ENCODE assay signal across 8 mouse cellular contexts in genomic region chr3:32509496-32510374, GRCm38 (mm10). TPM values are rescaled to one million over a fixed set of nuclear protein-coding genes. Genes with fewer than 3 reads are reported as not detected.
DNase-seq lines count a peak whose midpoint lies in the region; ATAC-seq and TF ChIP-seq lines count a peak whose summit lies in the region.

Gene Zfp639 (plus strand): TSS chr3:32510259.

- peak within 1 kb of the TSS; percentile 59 for H3K4me3 ChIP-seq in kidney, adult 2 months (ENCODE audit: insufficient read depth, low read depth, low read length)
- peak within 1 kb of the TSS; percentile 84 for H3K4me3 ChIP-seq in G1E (ENCODE audit: low read depth, low read length)
- H3K4me3 ChIP-seq in embryonic facial prominence, embryonic 15.5 days (replicated peaks), result peak within 1 kb of the TSS; percentile 93
- H3K4me3 ChIP-seq in heart, embryonic 16.5 days (ENCODE audit: low read length), result peak within 1 kb of the TSS; percentile 91
- H3K4me3 ChIP-seq in neural tube, embryonic 13.5 days, result peak within 1 kb of the TSS; percentile 93

- H3K27me3 ChIP-seq in kidney, adult 2 months (replicated peaks; ENCODE audit: control insufficient read depth, insufficient read depth, low read length), result no peaks in the 10 kb centered on the region
- H3K27me3 ChIP-seq in G1E (ENCODE audit: insufficient read depth, low read length), result peaks cover 11% of the 10 kb centered on the region
- no peaks in the 10 kb centered on the region for H3K27me3 ChIP-seq in embryonic facial prominence, embryonic 15.5 days
- no peaks in the 10 kb centered on the region for H3K27me3 ChIP-seq in heart, embryonic 16.5 days (ENCODE audit: control insufficient read depth, insufficient read depth, low read length)
- no peaks in the 10 kb centered on the region for H3K27me3 ChIP-seq in neural tube, embryonic 13.5 days

- no peaks in the 10 kb centered on the region for H3K36me3 ChIP-seq in kidney, adult 2 months (ENCODE audit: control insufficient read depth, insufficient read depth, low read length)
- peaks cover 18% of the 10 kb centered on the region for H3K36me3 ChIP-seq in G1E (replicated peaks)
- H3K36me3 ChIP-seq in embryonic facial prominence, embryonic 15.5 days, result peaks cover 2% of the 10 kb centered on the region; the same call in 1 of the 2 replicates
- H3K36me3 ChIP-seq in heart, embryonic 16.5 days (ENCODE audit: control insufficient read depth, insufficient read depth), result no peaks in the 10 kb centered on the region
- H3K36me3 ChIP-seq in neural tube, embryonic 13.5 days, result 0 out of 2 replicates have a peak, but pooled peaks cover 2% of the 10 kb centered on the region

- 0 out of 2 replicates have a peak, but pooled peaks have one; percentile 17 for ATAC-seq in G1E (ENCODE audit: extremely low read depth, insufficient number of reproducible peaks, low FRiP score, poor library complexity, severe bottlenecking)
- ATAC-seq in embryonic facial prominence, embryonic 15.5 days (ENCODE audit: insufficient number of reproducible peaks, low FRiP score, low TSS enrichment, low read depth), result no peak; the same call in 1 of the 2 replicates
- ATAC-seq in heart, embryonic 16.5 days (replicated peaks; ENCODE audit: extremely low read depth, insufficient read depth, low FRiP score), result peak; percentile 11
- peak; percentile 20; the same call in 1 of the 2 replicates for ATAC-seq in neural tube, embryonic 13.5 days (ENCODE audit: low read depth)

- H3K27ac ChIP-seq in kidney, adult 2 months (ENCODE audit: insufficient read depth, low read depth, low read length), result peak within 1 kb of the TSS; percentile 36
- peak within 1 kb of the TSS; percentile 88 for H3K27ac ChIP-seq in embryonic facial prominence, embryonic 15.5 days (replicated peaks)
- peak within 1 kb of the TSS; percentile 95 for H3K27ac ChIP-seq in heart, embryonic 16.5 days (ENCODE audit: low read length)
- peak within 1 kb of the TSS; percentile 87 for H3K27ac ChIP-seq in neural tube, embryonic 13.5 days (replicated peaks)

- 13% methylated on average over 24 of the region's 24 CpGs for WGBS in kidney, adult 2 months
- WGBS in embryonic facial prominence, embryonic 15.5 days, result 6% methylated on average over 24 of the region's 24 CpGs
- WGBS in heart, embryonic 16.5 days, result 7% methylated on average over 24 of the region's 24 CpGs
- WGBS in neural tube, embryonic 13.5 days, result 8% methylated on average over 24 of the region's 24 CpGs

- no peak for DNase-seq in kidney, adult 2 months
- DNase-seq in kidney, adult 18-20 months, result no peak
- DNase-seq in G1E (ENCODE audit: low spot score), result no peak
- no peak for DNase-seq in left cerebral cortex, postnatal 4 days
- DNase-seq in natural killer cell, adult 2 months (ENCODE audit: low spot score in 2 of 2), result no peak

- no peak for TF ChIP-seq POLR2A in kidney, adult 2 months (IDR thresholded peaks at IDR 0.05; ENCODE audit: low read depth, low read length)

- intact Hi-C loops in left cerebral cortex, postnatal 4 days (cut with DNase I), result loop anchor here (2.0 to 5.0 kb wide), 2 partner anchors 175 to 722 kb away; no protein-coding TSS in a partner anchor

- H3K9me3 ChIP-seq in G1E (replicated peaks), result no peaks in the 10 kb centered on the region
- no peaks in the 10 kb centered on the region for H3K9me3 ChIP-seq in embryonic facial prominence, embryonic 15.5 days (replicated peaks)
- no peaks in the 10 kb centered on the region for H3K9me3 ChIP-seq in heart, embryonic 16.5 days (replicated peaks; ENCODE audit: control insufficient read depth, low read length)
- H3K9me3 ChIP-seq in neural tube, embryonic 13.5 days, result no peaks in the 10 kb centered on the region

- peak within 1 kb of the TSS; percentile 86 for H3K9ac ChIP-seq in embryonic facial prominence, embryonic 15.5 days
- peak within 1 kb of the TSS; percentile 98 for H3K9ac ChIP-seq in heart, embryonic 16.5 days (ENCODE audit: low read length)
- peak within 1 kb of the TSS; percentile 96 for H3K9ac ChIP-seq in neural tube, embryonic 13.5 days

- peak within 1 kb of the TSS; percentile 75 for H3K4me2 ChIP-seq in embryonic facial prominence, embryonic 15.5 days (replicated peaks)
- H3K4me2 ChIP-seq in heart, embryonic 16.5 days (ENCODE audit: low read depth, low read length), result peak within 1 kb of the TSS; percentile 72
- peak within 1 kb of the TSS; percentile 80 for H3K4me2 ChIP-seq in neural tube, embryonic 13.5 days

- H3K4me1 ChIP-seq in kidney, adult 2 months (ENCODE audit: control insufficient read depth, insufficient read depth, low read length), result peaks cover 6% of the 10 kb centered on the region
- H3K4me1 ChIP-seq in G1E (ENCODE audit: insufficient read depth, low read depth, low read length), result peaks cover 41% of the 10 kb centered on the region
- H3K4me1 ChIP-seq in embryonic facial prominence, embryonic 15.5 days, result peaks cover 21% of the 10 kb centered on the region
- H3K4me1 ChIP-seq in heart, embryonic 16.5 days (ENCODE audit: control insufficient read depth, insufficient read depth, low read length), result peaks cover 19% of the 10 kb centered on the region
- peaks cover 36% of the 10 kb centered on the region for H3K4me1 ChIP-seq in neural tube, embryonic 13.5 days (replicated peaks)

- no peak for TF ChIP-seq CTCF in kidney, adult 2 months (conservative IDR thresholded peaks at IDR 0.05; ENCODE audit: insufficient read depth, insufficient read length, low read depth, low read length)
- no peak for TF ChIP-seq CTCF in G1E (IDR thresholded peaks at IDR 0.05; ENCODE audit: low read depth, low read length)

RNA-seq across cellular contexts. Expression of gene Zfp639, which starts in this region (rescaled TPM):
- 19.6 and 20.2 TPM in 2 replicates for polyA plus RNA-seq in kidney, adult 2 months (2012; rRNA removed)
- total RNA-seq in G1E (2014; fragmentation: Nextera tagmentation), result 90.8 and 97.8 TPM in 2 replicates
- 67.9 and 69.8 TPM in 2 replicates for total RNA-seq in G1E (2017)
- polyA plus RNA-seq in G1E (2012), result 6.0 and 7.9 TPM in 2 replicates
- 35.8 and 43.2 TPM in 2 replicates for polyA plus RNA-seq in embryonic facial prominence, embryonic 15.5 days (2015; fragmentation: Nextera tagmentation; extraction: Ambion mirVana)
- 26.7 and 31.1 TPM in 2 replicates for polyA plus RNA-seq in heart, embryonic 16.5 days (2015; fragmentation: Nextera tagmentation; extraction: Ambion mirVana)
- total RNA-seq in left cerebral cortex, postnatal 4 days (2021), result 10 to 100 TPM; 55.2 to 60.8 TPM
- 37.5 and 42.7 TPM in 2 replicates for polyA plus RNA-seq in neural tube, embryonic 13.5 days (2015; fragmentation: Nextera tagmentation; extraction: Ambion mirVana)

Comparison
In these comparisons a context has a peak if more than half of its experiments do, and no peak if none do; other contexts are left out.
1. H3K27ac ChIP-seq: peak in every context shown above with its lines; median percentile 95 in heart, embryonic 16.5 days; 88 in embryonic facial prominence, embryonic 15.5 days; 87 in neural tube, embryonic 13.5 days; 36 in kidney, adult 2 months.